Mouse (Mus musculus): ENCODE results near the gene 4930452B06Rik. TPM values are rescaled to one million over a fixed set of nuclear protein-coding genes. Genes with fewer than 3 reads are reported as not detected.

Gene 4930452B06Rik
- polyA plus RNA-seq, 1 experiment from 2014 or later, result 5.7 TPM

DNA sequence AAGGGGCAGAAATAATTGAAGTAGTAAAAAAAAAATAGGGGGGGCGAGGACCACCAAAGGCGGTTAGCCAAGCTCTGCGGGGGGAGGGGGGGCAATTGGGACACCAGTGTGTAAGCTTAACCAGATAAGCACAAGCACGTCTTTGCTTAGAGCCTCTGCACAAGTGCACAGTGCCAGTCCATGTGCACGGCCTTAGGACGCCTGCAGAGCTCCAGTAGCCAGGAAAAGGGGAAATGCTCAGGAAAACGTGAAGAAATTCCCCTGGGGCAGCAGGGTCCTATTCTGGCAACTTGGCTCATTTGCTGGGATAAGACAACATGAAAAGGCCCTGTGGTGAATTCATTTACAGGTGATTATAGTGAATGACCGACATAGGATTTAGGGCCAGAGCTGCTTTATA is 188.7 kb downstream of the 4930452B06Rik start:
- H3K27ac ChIP-seq (ENCODE audit: low read depth, low read length), result no peak overlapping the region
- no peak overlapping the region for H3K9ac ChIP-seq (replicated peaks; ENCODE audit: low read depth, low read length)
- no peak overlapping the region for H3K4me2 ChIP-seq (ENCODE audit: low read depth, low read length)
- H3K27me3 ChIP-seq (ENCODE audit: control insufficient read depth, insufficient read depth, low read length), result no peaks in the 10 kb centered on the region
- no peak overlapping the region for H3K4me3 ChIP-seq (ENCODE audit: low read depth, low read length)
- WGBS, result 68% methylated on average over 8 of the region's 8 CpGs
- no peaks in the 10 kb centered on the region for H3K9me3 ChIP-seq (ENCODE audit: control insufficient read depth, low read length)
- H3K4me1 ChIP-seq (ENCODE audit: control insufficient read depth, insufficient read depth, low read length), result no peaks in the 10 kb centered on the region
- H3K36me3 ChIP-seq (ENCODE audit: control insufficient read depth, insufficient read depth, low read length), result no peaks in the 10 kb centered on the region
- no peak for ATAC-seq (ENCODE audit: low read depth)

DNA sequence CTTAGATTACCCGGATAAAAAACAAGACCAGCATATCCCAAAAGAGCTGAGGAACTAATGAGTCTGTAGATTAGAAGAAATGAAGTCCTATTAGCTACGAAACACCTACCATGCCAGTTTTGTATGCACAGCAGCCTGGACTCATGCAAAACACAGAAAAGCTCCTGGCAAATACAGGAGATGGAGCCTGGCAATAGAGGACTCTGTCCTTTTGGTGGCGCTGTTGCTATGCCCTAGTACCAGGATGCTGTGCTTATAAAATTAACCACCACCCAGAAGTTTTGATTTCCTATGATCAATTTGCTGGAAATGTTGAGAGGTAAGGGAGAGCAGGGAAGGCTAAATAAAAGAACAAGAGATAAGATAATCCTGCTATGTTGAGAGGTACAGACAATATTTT is 189.4 kb downstream of the 4930452B06Rik start:
- H3K36me3 ChIP-seq (ENCODE audit: control insufficient read depth, insufficient read depth, low read length), result no peaks in the 10 kb centered on the region
- no peak overlapping the region for H3K27ac ChIP-seq (ENCODE audit: low read depth, low read length)
- H3K4me3 ChIP-seq (ENCODE audit: low read depth, low read length), result no peak overlapping the region
- no peak overlapping the region for H3K9ac ChIP-seq (replicated peaks; ENCODE audit: low read depth, low read length)
- H3K27me3 ChIP-seq (ENCODE audit: control insufficient read depth, insufficient read depth, low read length), result no peaks in the 10 kb centered on the region
- no peaks in the 10 kb centered on the region for H3K4me1 ChIP-seq (ENCODE audit: control insufficient read depth, insufficient read depth, low read length)
- no peak overlapping the region for H3K4me2 ChIP-seq (ENCODE audit: low read depth, low read length)
- ATAC-seq (ENCODE audit: low read depth), result peak; percentile 47; the same call in 1 of the 2 replicates
- WGBS, result 65% methylated on average over 3 of the region's 3 CpGs
- no peaks in the 10 kb centered on the region for H3K9me3 ChIP-seq (ENCODE audit: control insufficient read depth, low read length)

DNA sequence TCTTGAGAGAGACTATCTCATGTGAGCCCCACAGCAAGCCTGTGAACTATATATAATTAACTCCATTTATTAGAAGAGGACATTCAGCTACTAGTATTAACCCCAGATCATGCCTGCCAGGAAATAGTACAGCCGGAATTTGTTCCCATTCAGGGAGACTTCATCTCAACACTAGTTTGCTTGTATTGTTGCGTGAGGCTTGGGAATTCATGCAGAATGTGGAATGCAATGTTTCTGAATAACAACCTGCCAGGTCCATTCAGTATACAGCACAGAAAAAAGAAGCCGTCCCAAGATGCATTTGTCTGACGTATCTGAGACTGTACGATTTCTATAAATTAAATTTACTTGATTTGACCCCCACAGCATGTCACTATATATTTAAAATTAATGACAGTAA is 190.2 kb downstream of the 4930452B06Rik start:
- Histone ChIP-seq H3K4me1 (ENCODE audit: control insufficient read depth, insufficient read depth, low read length) (no peaks in the 10 kb centered on the region), H3K9me3 (ENCODE audit: control insufficient read depth, low read length) (no peaks in the 10 kb centered on the region), H3K36me3 (ENCODE audit: control insufficient read depth, insufficient read depth, low read length) (no peaks in the 10 kb centered on the region), H3K9ac (replicated peaks; ENCODE audit: low read depth, low read length) (no peak overlapping the region), H3K4me2 (ENCODE audit: low read depth, low read length) (no peak overlapping the region), H3K27ac (ENCODE audit: low read depth, low read length) (no peak overlapping the region), H3K27me3 (ENCODE audit: control insufficient read depth, insufficient read depth, low read length) (no peaks in the 10 kb centered on the region), H3K4me3 (ENCODE audit: low read depth, low read length) (no peak overlapping the region)
- 66% methylated on average over 5 of the region's 5 CpGs for WGBS
- no peak for ATAC-seq (ENCODE audit: low read depth)

DNA sequence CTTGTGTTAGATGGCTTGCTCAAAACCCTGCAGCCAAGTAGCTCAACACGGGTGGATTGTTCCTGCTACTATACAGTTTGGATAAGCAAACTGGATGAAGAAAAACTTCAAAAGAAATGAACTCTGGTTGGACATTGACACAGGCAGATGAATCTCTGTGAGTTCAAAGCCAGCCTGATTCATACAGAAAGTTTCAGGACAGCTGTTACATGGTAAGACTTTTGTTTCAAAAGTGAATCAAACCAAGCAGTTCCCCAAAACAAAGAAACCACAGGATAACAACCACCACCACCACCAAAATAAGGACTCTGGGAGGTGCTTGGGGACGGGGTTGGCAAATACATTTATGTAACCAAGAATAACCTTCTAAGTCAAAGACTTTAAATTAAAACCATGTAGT is 193.2 kb downstream of the 4930452B06Rik start:
- no peak for ATAC-seq (ENCODE audit: low read depth)
- WGBS, result 87% methylated on average over 2 of the region's 2 CpGs

DNA sequence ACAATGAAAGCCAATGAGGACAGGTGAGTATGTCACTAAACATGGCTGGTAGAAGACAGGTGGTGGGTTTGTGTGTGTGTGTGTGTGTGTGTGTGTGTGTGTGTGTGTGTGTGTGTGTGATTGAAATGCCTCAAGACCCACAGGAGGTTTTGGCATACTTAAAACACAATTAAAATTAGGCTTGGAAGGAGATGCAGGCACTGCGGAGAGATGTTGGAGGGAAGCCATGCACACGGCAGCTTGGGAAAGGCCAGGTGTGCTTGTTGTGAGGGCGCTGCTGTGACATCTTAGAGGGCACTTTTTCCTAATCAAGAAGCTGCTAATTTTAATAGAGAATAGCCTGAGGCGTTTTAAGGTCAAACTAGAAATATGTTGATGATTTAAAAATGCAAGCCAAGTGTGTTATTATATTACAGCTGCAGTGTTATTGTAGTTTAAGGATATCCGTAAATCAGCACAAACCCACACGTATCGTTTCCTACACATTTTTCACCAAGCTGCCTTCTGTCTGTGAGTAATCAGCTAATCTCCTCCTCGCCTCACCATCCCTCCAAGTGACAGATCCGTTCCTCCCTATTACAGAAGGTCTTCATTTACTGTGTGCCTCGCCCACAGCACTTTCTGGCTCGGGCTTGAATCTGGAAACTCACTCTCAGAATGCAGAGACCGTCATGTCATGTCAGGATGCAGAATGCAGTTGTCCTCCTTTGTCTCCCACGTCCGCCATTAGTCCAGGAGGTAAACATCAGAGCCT is 201.5 kb downstream of the 4930452B06Rik start:
- Histone ChIP-seq H3K9ac (replicated peaks; ENCODE audit: low read depth, low read length) (no peak overlapping the region), H3K36me3 (ENCODE audit: control insufficient read depth, insufficient read depth, low read length) (no peaks in the 10 kb centered on the region), H3K27me3 (ENCODE audit: control insufficient read depth, insufficient read depth, low read length) (no peaks in the 10 kb centered on the region), H3K4me2 (ENCODE audit: low read depth, low read length) (no peak overlapping the region), H3K4me3 (ENCODE audit: low read depth, low read length) (no peak overlapping the region), H3K4me1 (ENCODE audit: control insufficient read depth, insufficient read depth, low read length) (no peaks in the 10 kb centered on the region), H3K9me3 (ENCODE audit: control insufficient read depth, low read length) (no peaks in the 10 kb centered on the region), H3K27ac (ENCODE audit: low read depth, low read length) (no peak overlapping the region)
- ATAC-seq (ENCODE audit: low read depth), result no peak
- 70% methylated on average over 14 of the region's 14 CpGs for WGBS

More for the DNA sequence above, 193.2 kb downstream of the 4930452B06Rik start:
- H3K27ac ChIP-seq (ENCODE audit: low read depth, low read length), result no peak overlapping the region
- no peaks in the 10 kb centered on the region for H3K27me3 ChIP-seq (ENCODE audit: control insufficient read depth, insufficient read depth, low read length)
- H3K4me3 ChIP-seq (ENCODE audit: low read depth, low read length), result no peak overlapping the region
- no peaks in the 10 kb centered on the region for H3K9me3 ChIP-seq (ENCODE audit: control insufficient read depth, low read length)
- H3K9ac ChIP-seq (replicated peaks; ENCODE audit: low read depth, low read length), result no peak overlapping the region
- no peaks in the 10 kb centered on the region for H3K36me3 ChIP-seq (ENCODE audit: control insufficient read depth, insufficient read depth, low read length)
- no peak overlapping the region for H3K4me2 ChIP-seq (ENCODE audit: low read depth, low read length)
- no peaks in the 10 kb centered on the region for H3K4me1 ChIP-seq (ENCODE audit: control insufficient read depth, insufficient read depth, low read length)

DNA sequence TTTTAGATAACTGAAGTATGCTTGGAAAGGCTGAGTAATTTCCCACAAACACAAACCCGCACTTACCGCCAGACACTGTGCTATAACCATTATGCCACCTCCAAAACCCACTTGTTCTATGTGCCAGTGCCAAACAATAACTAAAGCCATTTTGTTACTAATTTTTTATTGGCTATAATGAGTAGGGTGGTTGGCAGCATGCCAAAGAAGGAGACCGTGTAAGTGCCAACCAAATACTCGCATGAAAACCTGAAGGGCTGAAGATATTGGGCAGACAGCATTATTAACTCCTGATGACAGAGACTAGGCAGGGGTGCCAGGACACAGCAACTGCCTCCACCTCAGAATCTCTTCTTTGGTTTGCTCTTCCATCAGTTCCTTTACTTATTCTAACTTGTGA is 203.1 kb downstream of the 4930452B06Rik start:
- H3K27me3 ChIP-seq (ENCODE audit: control insufficient read depth, insufficient read depth, low read length), result no peaks in the 10 kb centered on the region

DNA sequence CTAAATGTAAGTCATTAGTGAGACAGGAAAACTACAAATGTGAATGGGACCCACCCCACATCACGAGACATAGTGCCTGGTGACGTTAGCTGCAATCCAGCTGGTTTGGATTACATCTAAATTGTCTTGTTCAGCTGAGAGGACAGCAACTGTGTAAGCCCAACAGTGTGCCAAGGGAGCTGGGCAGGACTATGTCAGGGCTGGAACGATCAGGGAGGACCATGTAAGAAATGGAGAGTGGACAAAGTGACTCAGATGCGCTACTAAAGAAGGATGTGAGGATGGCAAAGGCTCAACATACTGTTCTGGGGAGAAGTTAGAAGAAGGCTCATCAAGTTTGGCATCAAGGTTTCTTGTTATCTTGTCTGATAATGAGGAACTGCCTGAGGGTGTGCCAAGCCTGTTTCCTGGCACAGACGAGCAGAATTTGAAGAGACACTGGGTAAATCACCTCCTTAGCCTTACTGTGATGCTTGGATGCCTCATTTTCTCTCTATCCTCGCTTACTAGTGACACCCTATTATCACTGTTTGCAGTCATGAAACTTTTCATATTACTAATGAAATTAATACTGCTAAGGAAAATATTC is 203.6 kb downstream of the 4930452B06Rik start:
- no peaks in the 10 kb centered on the region for H3K4me1 ChIP-seq (ENCODE audit: control insufficient read depth, insufficient read depth, low read length)
- H3K27me3 ChIP-seq (ENCODE audit: control insufficient read depth, insufficient read depth, low read length), result no peaks in the 10 kb centered on the region
- H3K4me3 ChIP-seq (ENCODE audit: low read depth, low read length), result no peak overlapping the region
- no peak overlapping the region for H3K27ac ChIP-seq (ENCODE audit: low read depth, low read length)
- H3K4me2 ChIP-seq (ENCODE audit: low read depth, low read length), result no peak overlapping the region
- no peaks in the 10 kb centered on the region for H3K9me3 ChIP-seq (ENCODE audit: control insufficient read depth, low read length)
- no peak for ATAC-seq (ENCODE audit: low read depth)
- no peak overlapping the region for H3K9ac ChIP-seq (replicated peaks; ENCODE audit: low read depth, low read length)
- no peaks in the 10 kb centered on the region for H3K36me3 ChIP-seq (ENCODE audit: control insufficient read depth, insufficient read depth, low read length)
- WGBS, result 85% methylated on average over 6 of the region's 6 CpGs

More for the DNA sequence above, 203.1 kb downstream of the 4930452B06Rik start:
- Histone ChIP-seq H3K36me3 (ENCODE audit: control insufficient read depth, insufficient read depth, low read length) (no peaks in the 10 kb centered on the region), H3K4me2 (ENCODE audit: low read depth, low read length) (no peak overlapping the region), H3K27ac (ENCODE audit: low read depth, low read length) (no peak overlapping the region), H3K4me3 (ENCODE audit: low read depth, low read length) (no peak overlapping the region), H3K4me1 (ENCODE audit: control insufficient read depth, insufficient read depth, low read length) (no peaks in the 10 kb centered on the region), H3K9ac (replicated peaks; ENCODE audit: low read depth, low read length) (no peak overlapping the region), H3K9me3 (ENCODE audit: control insufficient read depth, low read length) (no peaks in the 10 kb centered on the region)
- WGBS, result 59% methylated on average over 4 of the region's 4 CpGs
- ATAC-seq (ENCODE audit: low read depth), result no peak

DNA sequence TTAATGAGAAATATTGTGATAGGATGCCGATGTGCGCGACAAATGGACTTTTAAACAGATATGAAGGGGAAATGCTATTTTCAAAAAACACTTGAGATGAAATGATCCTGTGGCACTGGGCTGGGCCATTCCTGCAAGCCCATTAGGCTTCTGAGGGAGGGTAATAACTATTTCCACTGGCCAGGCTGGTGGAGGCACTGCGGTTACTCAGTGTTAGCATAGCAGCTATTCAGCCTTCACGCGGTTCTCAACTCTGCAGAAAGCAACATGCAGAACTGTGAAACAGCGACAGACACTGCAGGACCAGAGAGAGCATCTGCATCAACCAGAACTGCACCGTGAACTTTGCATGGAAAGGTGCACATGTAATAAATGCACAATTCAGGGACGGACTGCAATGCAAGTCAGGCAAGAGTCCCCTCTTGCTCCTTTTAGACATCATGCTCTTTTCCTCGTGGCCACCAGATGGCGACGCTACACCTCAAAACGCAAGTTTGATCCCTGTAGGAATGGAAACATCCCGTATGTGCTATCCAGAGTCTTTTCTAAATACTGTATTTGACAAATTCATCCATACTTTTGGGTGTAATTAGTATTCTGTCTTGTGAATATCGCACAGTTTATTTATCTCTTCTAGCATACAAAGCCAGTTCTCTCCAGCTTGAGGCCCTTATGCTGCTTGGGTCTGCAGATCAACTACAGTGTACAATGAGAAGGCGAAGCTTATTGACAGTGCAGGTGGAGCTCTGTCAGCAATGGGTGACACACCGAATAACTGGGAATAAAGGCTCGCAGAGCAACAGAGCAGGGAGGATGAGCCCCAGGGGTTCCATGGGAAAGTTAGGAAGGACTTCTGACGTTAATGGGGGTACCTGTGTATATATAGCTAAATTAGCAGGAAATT is 205.6 kb downstream of the 4930452B06Rik start:
- H3K9ac ChIP-seq (replicated peaks; ENCODE audit: low read depth, low read length), result no peak overlapping the region
- WGBS, result 39% methylated on average over 19 of the region's 19 CpGs
- no peak overlapping the region for H3K4me3 ChIP-seq (ENCODE audit: low read depth, low read length)
- H3K4me1 ChIP-seq (ENCODE audit: control insufficient read depth, insufficient read depth, low read length), result no peaks in the 10 kb centered on the region
- ATAC-seq (ENCODE audit: low read depth), result peak; percentile 80; the same call in 1 of the 2 replicates
- H3K4me2 ChIP-seq (ENCODE audit: low read depth, low read length), result 0 out of 2 replicates have a peak overlapping the region, but pooled peaks have one; percentile 27
- no peaks in the 10 kb centered on the region for H3K9me3 ChIP-seq (ENCODE audit: control insufficient read depth, low read length)
- no peaks in the 10 kb centered on the region for H3K27me3 ChIP-seq (ENCODE audit: control insufficient read depth, insufficient read depth, low read length)
- H3K27ac ChIP-seq (ENCODE audit: low read depth, low read length), result no peak overlapping the region
- no peaks in the 10 kb centered on the region for H3K36me3 ChIP-seq (ENCODE audit: control insufficient read depth, insufficient read depth, low read length)

Data from neural tube, embryonic 14.5 days (tissue).